Mouse (Mus musculus): ENCODE results near the gene Mast4. TPM values are rescaled to one million over a fixed set of nuclear protein-coding genes. Genes with fewer than 3 reads are reported as not detected.
"Not testable (repeated sequence)": the region's sequence is repeated elsewhere in the genome, so short reads cannot be mapped to it uniquely, and the experiment has no call there.

The Mast4 gene
- total RNA-seq, 1 experiment from 2014 or later, result 4.1 TPM

GRCm38 (mm10) chr13:102737811-102738210 is 596.5 kb downstream of the Mast4 start:
- no peak for ATAC-seq (replicated peaks; ENCODE audit: insufficient number of reproducible peaks, low FRiP score, low TSS enrichment, poor library complexity, severe bottlenecking)

DNA sequence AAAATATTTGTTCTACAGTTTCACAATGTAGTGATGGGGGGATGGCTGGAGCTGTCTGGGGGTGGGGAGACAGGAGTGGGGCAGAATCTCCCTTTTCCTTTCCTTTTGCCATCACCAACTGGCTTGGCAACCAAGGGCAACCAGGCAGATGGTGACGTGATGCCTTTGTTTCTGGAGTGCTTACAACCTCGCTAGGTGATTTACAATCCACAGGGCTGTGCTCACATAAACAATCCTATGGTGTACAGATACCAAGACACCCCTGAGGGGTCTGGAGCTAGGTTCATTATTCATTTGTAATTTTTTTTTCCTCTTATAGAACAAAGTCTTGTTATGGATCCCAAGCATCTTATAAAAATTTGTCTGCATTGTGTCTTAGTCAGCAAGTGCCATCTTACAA is 601.2 kb downstream of the Mast4 start:
- no peak for ATAC-seq (replicated peaks; ENCODE audit: insufficient number of reproducible peaks, low FRiP score, low TSS enrichment, poor library complexity, severe bottlenecking)

DNA sequence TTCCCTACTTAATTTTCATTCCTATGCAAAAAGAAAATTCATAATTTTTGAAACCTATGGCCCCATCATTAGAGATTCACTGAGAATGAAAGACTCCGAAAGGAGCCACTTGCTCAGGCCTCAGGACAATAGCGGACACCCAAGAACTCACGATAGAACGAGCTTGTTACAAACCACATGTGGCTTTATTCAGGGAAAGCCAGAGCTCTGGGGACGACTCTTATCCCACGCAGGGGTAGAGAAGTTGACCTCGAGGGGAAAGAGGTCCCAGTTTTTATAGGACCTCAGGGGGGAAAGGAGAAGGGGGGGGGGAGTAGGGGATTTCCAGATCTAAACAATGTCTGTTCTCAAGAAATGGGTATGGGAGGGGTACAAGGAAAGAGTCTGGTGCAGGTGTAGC is 605.3 kb downstream of the Mast4 start:
- not testable (repeated sequence) for ATAC-seq (replicated peaks; ENCODE audit: insufficient number of reproducible peaks, low FRiP score, low TSS enrichment, poor library complexity, severe bottlenecking)

DNA sequence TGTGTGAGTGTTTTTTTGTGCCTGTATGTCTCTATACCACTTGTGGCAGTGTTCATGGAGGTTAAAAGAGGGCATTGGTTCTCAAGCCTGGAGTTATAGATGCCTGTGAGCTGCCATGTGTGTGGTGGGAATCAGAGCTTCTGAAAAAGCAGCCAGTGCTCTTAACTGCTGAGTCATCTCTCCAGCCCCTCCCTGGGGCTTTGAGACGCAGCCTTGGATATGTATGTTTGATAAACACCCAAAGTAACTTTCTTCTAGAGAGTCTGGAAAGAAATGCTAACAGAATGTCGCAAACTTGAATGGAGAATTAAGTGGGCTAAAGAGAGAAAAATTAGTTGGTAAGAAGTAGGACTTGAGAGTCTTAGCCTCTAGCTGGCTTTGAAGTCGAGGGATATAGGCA is 606.3 kb downstream of the Mast4 start:
- ATAC-seq (replicated peaks; ENCODE audit: insufficient number of reproducible peaks, low FRiP score, low TSS enrichment, poor library complexity, severe bottlenecking), result no peak

DNA sequence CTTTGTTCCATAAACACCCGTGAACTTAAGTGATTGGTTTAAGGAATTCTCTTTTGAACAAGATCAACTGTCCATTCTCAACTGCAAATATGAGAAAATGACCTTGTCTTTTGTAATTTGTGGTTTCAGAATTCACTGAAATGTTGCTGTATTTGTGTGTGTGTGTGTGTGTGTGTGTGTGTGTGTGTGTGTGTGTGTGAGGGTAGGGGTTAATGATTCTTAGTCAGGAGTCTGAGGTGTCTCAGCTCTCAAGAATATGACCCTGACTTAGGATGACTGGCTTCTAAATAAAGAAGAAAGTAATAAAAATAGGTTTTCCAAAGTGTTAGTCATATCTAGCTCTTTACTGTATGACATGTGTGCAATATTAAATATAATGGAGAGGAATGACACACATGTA is 607.4 kb downstream of the Mast4 start:
- ATAC-seq (replicated peaks; ENCODE audit: insufficient number of reproducible peaks, low FRiP score, low TSS enrichment, poor library complexity, severe bottlenecking), result no peak

GRCm38 (mm10) chr13:102725906-102726305 is 608.4 kb downstream of the Mast4 start:
- ATAC-seq (replicated peaks; ENCODE audit: insufficient number of reproducible peaks, low FRiP score, low TSS enrichment, poor library complexity, severe bottlenecking), result no peak

DNA sequence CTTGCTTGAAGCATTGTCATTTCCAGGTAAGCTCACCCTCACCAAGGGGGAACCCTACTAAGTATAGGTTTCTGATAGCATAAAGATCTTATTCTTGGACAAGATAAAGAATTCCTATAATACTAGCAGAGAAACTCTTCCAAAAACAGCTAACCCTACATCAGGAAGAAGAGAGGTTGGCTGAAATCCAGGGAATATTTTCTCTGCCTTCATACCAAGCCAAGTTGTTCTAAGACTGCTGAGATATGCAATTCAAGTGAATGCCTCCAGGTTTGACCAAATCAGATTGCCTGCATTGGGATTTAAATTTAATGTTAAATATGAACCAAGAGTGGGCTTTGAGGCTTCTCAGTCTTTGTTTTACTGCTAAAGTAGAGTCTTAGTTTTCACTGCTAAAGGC is 608.9 kb downstream of the Mast4 start:
- no peak for ATAC-seq (replicated peaks; ENCODE audit: insufficient number of reproducible peaks, low FRiP score, low TSS enrichment, poor library complexity, severe bottlenecking)

DNA sequence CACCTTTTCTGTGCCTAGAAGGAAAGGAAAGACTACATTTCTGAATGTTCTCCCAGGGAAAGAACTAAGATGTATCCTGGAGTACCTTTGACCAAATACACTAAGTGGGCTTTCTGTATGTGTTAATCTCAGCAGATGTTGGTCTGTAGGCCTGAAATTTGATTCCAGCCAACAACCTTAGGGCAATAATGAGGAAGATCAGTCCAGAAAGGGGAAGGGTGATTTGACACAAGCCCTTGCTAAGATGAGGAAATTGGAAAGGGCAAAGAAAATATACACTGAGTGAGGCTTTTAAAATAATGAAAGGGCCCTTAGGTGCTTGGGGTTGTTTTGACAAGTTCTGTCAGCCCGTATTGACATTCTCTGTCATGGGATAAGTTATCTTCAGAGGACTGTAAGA is 617.3 kb downstream of the Mast4 start:
- peak; percentile 87 for ATAC-seq (replicated peaks; ENCODE audit: insufficient number of reproducible peaks, low FRiP score, low TSS enrichment, poor library complexity, severe bottlenecking)

- ATAC-seq (replicated peaks; ENCODE audit: insufficient number of reproducible peaks, low FRiP score, low TSS enrichment, poor library complexity, severe bottlenecking), result 0 out of 2 replicates have a peak, but pooled peaks have one; percentile 18
These were observed 633.6 kb downstream of the Mast4 start for GRCm38 (mm10) chr13:102700744-102701143.

GRCm38 (mm10) chr13:102700176-102700575 is 634.1 kb downstream of the Mast4 start:
- ATAC-seq (replicated peaks; ENCODE audit: insufficient number of reproducible peaks, low FRiP score, low TSS enrichment, poor library complexity, severe bottlenecking), result peak; percentile 43

- ATAC-seq (replicated peaks; ENCODE audit: insufficient number of reproducible peaks, low FRiP score, low TSS enrichment, poor library complexity, severe bottlenecking), result no peak
These were observed 635.5 kb downstream of the Mast4 start for GRCm38 (mm10) chr13:102698751-102699323.

- no peak for ATAC-seq (replicated peaks; ENCODE audit: insufficient number of reproducible peaks, low FRiP score, low TSS enrichment, poor library complexity, severe bottlenecking)
These were observed 636.0 kb downstream of the Mast4 start for GRCm38 (mm10) chr13:102698335-102698734.

- ATAC-seq (replicated peaks; ENCODE audit: insufficient number of reproducible peaks, low FRiP score, low TSS enrichment, poor library complexity, severe bottlenecking), result peak; percentile 72
These were observed 639.0 kb downstream of the Mast4 start for GRCm38 (mm10) chr13:102695121-102695905.

GRCm38 (mm10) chr13:102694154-102694553 is 640.1 kb downstream of the Mast4 start:
- no peak for ATAC-seq (replicated peaks; ENCODE audit: insufficient number of reproducible peaks, low FRiP score, low TSS enrichment, poor library complexity, severe bottlenecking)

DNA sequence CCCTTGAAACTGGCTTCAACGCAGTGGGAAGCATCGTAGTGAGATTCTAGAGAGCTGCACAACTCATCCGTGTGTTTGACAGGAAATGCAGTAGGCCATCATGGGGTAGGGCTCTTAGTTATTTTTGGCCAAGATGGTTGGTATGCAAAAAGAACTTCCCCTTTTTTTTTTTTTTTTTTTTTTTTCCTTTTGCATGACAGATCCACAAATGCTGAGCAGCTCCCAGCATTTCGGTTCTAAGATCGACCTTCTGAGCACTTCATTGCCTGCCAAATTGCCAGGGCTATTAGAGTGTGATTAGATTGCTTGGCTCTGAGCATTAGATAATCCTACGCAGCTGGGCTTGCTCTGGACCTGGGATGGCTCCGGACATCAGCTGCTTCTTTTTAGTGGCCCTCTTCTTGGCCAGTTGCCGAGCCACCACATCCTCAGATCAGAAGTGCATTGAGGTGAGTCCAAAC is 640.9 kb downstream of the Mast4 start, which contains the start of gene Cd180:
Gene Cd180, plus strand, starts transcription at position 218 of the 461 bp plus-strand sequence.
- peak; percentile 25 for ATAC-seq (replicated peaks; ENCODE audit: insufficient number of reproducible peaks, low FRiP score, low TSS enrichment, poor library complexity, severe bottlenecking)

- no peak for ATAC-seq (replicated peaks; ENCODE audit: insufficient number of reproducible peaks, low FRiP score, low TSS enrichment, poor library complexity, severe bottlenecking)
These were observed 642.7 kb downstream of the Mast4 start for GRCm38 (mm10) chr13:102691408-102692150.

DNA sequence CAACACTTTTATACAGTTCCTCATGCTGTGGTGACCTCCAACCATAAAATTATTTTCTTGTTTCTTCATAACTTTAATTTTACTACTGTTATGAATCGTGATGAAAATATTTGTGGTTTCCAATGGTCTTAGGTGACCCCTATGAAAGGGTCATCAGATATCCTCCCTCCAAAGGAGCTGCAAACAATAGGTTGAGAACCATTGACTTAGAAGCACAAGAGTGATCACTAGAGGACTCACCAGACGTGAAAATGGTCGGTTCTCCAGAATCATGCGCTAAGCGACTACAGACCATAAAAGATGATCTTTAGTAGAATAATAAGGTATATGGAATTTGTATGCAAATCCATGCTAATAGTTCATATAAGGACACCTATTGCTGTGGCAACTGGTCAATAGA is 644.1 kb downstream of the Mast4 start:
- no peak for ATAC-seq (replicated peaks; ENCODE audit: insufficient number of reproducible peaks, low FRiP score, low TSS enrichment, poor library complexity, severe bottlenecking)

DNA sequence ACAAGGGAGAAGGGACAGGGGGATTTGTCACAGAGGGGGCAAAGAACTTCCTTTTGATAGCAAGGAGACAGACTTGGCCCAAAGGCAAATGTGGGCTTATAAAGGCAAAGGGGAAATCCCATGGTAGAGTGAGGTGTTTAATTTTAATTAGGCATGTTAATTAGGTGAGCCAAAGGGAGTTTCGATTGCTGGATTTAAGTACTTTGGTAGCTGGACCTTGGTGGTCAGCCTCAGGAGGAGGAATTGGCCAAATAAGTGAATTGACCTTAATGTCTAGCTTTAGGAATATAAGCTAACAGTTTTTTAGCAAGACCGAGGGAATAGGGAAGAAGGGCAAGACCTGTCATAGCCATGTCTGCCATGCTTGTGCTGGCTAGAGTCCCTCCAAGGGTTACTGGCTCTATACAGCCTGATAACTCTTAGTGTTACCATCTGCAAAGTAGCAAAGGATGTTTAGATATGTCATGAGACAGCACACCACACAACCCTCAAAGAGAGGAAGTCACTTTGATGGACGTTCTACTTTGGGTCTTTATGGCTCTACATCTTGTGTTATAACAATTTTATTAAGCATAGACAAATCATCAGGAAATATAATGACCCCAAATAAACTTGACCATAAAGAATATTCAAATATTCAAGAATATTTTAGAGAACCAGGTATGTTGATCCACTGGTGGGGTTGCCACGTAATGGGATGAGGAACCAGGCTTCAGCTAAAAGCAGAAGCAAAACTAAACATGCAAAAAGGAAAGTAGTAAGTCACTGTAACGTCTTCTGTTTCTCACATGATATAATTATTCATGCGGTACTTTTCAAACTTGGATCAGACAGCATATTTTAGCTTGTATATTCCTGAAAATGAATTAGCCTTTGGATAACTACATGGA is 644.9 kb downstream of the Mast4 start:
- ATAC-seq (replicated peaks; ENCODE audit: insufficient number of reproducible peaks, low FRiP score, low TSS enrichment, poor library complexity, severe bottlenecking), result peak; percentile 61

- peak; percentile 50 for ATAC-seq (replicated peaks; ENCODE audit: insufficient number of reproducible peaks, low FRiP score, low TSS enrichment, poor library complexity, severe bottlenecking)
These were observed 646.2 kb downstream of the Mast4 start for GRCm38 (mm10) chr13:102688121-102688520.

All from monocyte, adult 5-6 weeks (primary cell).